Mouse (Mus musculus) megakaryocyte-erythroid progenitor cell, adult 5-6 weeks (primary cell): Measurements from ENCODE around the gene Pgls. TPM values are rescaled to one million over a fixed set of nuclear protein-coding genes. Genes with fewer than 3 reads are reported as not detected.

Source experiments
- ATAC-seq: replicated peaks from 2 replicates; pipeline ENCODE4 v1.8.0; 2016; ENCODE audit warnings: mild to moderate bottlenecking, inconsistent platforms; ENCODE audit not compliant: severe bottlenecking, poor library complexity, low FRiP score, low TSS enrichment
- total RNA-seq, 2 experiments: library from RNA; stranded (forward) in 1 of 2; stranded (reverse) in 1 of 2; fragments of 200-1000, 215-1000 nt in 1 of 2; fragments of >200 nt in 1 of 2; fragmentation: Nextera tagmentation in 1 of 2; gene quantifications; 2 replicates each; pipeline ENCODE4 v1.2.3; 2014 to 2017

Pgls gene
- total RNA-seq, 2 experiments from 2014 or later = 80.7 to 132 TPM

DNA sequence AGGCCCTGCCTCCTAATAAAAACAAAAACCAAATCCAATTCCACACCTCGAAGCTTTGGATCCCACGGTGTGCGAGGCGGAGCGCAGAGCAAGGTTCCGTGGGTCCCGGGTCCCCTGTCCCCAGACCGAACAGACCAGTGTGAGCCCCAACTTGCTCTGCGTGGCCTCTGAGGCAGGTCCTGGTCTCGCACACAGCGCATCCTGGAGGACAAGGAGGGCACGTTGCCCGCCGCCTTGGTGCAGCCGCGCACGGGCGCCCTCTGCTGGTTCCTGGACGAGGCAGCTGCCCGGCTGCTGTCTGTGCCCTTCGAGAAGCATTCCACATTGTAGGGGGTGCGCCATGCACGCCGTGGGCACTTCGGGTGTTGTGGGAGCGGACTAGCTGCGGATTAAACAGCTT lies 3.9 kb downstream of the Pgls start:
- peak; percentile 50 for ATAC-seq

DNA sequence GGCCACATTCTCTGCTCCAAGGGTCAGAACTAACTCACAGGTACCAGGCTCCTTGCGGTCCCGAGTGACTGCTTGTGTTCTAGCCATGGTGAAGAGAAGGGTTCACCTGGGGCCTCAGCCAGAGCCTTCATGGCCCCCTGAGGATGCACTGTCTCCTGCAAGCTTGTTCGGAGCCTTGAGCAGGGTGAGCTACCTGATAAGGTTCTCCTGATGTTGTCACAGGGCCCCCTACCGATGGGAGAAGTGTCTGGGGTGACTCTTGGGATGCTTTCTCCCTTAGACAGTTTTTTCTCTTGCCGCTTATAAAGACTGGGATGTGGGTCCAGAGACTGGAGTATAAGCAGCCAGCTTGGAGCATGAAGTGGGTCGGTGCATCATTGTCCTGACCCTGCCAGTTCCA lies 4.4 kb downstream of the Pgls start:
- ATAC-seq = no peak

- no peak for ATAC-seq
Measured at GRCm38 (mm10) chr8:71596798-71597197, 4.8 kb downstream of the Pgls start.

DNA sequence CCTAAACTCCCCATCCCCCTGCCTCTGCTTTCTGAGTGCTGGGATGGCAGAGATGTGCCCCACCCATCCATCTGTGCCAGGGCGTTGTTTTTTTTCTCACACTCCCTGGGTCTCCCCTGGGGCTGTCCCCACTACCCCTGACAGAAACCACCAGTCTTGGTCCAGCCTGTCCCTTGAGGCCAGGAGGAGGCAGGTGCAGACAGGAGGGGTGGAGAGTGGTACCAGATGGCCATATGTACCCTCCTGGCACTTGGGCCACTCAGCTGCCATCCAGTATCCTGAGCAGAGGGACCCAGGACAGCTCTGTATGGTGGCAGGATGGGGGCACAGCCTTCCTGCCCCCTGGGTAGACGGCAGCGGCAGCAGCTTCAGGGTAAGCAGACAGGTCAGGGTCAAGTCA lies 5.5 kb downstream of the Pgls start, which contains the start of gene Fam129c:
Fam129c (plus strand) TSS at position 198 of the 400 bp plus-strand sequence.
- ATAC-seq = no peak

DNA sequence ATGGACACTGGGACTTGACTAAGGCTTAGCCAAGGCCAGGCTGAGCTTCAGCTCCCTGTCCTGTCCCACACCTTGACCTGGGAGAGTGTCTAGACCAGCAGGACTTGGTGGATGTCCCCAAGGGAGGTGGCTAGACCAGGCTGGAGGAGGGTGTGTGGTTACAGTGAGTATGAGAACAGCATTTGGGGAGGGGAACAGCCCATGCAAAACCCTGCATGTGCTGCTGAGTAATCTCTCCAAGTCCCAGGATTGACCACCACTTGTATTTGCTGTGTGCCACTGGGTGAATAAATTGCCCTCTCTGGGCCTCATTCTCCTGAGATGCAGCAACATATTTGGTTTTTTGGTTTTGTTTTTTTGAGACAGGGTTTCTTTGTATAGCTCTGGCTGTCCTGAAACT lies 6.4 kb downstream of the Pgls start:
- no peak for ATAC-seq

GRCm38 (mm10) chr8:71598841-71599240 lies 6.9 kb downstream of the Pgls start:
- ATAC-seq = no peak

DNA sequence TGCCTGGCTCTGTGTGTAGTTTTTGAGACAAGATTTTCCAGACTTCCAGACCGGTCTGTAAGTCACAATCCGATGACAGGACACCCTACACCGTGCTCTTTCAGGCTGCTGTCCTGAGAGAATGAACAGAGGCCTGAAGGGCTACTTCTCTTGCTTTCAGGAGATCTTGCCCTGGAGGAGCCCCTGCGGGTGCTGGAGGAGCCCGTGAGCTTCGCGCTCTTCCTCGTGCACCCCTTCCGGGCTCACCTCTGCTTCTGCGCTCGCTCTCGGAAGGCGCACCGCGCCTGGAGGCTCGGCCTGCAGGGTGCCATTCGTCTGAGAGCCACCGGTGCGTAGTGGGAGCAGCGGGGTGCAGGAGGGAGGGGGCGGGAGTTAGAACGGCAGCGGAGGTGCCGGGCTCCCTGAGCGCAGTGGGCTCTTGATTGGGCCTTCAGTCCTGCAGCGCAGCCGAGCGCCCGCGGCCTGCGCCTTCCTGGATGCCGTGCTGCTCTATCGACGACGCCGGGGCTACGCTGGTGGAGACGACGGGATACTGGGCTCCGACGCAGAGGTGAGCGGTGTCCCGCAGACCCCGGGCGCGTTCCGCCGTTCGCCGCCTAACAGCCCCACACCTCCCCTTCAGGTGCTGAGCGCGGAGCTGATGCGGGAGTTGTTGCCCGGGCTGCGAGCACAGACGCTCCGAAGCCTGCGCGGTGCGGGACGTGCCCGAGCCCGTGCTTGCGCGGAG lies 10.1 kb downstream of the Pgls start:
- 0 out of 2 replicates have a peak, but pooled peaks have one; percentile 18 for ATAC-seq

GRCm38 (mm10) chr8:71602666-71603334 lies 10.8 kb downstream of the Pgls start:
- 0 out of 2 replicates have a peak, but pooled peaks have one; percentile 23 for ATAC-seq

DNA sequence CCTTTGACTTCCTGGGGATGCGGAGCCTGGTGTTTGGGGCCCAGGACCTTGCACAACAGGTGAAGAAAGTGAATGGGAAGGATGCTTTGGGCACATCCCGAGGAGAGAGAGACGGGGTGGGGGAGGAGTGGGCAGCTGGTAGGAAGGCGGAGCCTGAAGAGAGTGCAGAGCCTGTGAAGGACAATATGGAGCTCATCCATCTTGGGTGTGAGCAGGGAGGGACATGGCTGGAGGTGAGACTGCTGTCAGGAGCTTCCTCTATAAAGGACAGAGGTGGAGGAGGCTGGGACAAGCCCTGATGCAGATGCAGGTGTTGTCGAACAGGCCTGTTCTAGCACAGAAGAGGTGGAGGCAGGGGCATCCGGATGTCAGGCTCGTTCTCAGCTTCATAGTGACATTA lies 12.0 kb downstream of the Pgls start:
- ATAC-seq = no peak

DNA sequence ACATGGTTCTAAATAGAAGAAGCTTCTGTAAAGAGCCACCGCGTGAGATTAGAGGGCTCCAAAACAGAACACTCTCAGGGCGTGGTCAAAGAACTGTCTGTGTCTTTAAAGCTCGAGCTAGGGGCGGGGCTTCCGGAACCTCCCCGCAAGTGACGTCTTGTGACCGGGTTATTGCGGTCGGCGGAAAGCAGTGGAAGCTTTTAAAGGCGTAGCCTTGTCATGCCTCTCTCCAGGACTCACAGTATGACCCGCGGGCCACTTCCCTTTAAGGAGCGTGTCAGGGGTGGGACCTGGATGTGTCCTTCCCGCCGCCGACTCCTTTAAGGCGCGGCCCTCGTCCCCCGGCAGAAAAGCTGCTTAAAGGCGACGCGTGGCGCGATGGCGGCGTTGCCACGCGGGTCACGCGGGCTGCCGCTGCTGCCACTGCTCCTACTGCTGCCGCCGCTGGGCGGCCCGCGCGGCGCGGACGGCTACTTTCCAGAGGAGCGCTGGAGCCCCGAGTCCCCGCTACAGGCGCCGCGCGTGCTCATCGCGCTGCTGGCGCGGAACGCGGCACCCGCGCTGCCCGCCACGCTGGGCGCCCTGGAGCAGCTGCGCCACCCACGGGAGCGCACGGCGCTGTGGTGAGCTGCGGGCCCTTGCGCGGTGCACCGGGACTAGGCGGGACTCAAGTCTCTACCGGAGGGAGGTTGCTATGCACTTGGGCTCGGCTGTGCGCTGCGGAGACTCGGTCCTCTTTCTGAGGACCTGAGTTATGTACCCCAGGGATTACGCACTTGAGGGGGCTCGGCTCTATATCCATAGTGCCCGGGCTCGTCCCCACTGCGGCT lies 19.1 kb downstream of the Pgls start, which contains the start of gene Colgalt1:
Colgalt1 (plus strand) TSS at position 177 of the 830 bp plus-strand sequence.
- ATAC-seq = peak; percentile 98

DNA sequence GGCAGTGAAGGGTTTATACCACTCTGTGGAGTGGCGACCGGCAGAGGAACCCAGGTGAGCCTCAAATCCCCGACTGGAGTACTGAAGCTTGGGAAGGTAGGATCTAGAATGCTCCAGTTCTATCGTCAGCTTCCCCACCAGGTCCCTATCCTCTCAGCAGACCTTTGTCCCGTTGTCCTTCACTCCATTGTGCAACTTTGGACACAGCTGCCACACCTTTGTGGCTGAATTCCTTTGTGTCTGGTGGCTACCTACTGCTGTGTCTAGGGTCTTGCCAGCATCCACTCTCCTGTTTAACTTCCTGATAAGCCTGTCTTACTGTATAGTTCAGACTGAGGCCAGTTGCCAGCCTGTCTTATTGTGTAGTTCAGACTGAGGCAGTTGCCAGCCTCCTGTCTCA lies 20.2 kb downstream of the Pgls start:
- ATAC-seq = no peak

DNA sequence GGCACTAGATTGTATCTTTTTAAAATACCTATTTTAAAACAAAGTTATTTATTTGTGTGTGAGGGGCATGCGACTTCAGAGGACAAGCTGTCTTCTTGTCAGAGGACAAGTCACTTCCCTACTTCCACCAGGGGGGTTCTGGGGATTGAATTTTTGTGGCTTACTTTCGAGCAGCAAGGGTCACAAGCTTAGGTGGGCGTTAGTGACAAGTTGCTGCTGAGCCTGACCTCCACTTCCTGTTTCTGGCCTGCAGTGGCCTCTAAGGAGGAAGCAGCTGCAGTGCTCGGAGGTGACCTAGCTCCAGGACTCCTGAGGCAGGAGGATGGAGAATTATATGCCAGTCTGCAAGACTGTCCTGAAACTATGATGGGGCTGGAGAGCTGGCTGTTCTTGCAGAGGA lies 21.4 kb downstream of the Pgls start:
- no peak for ATAC-seq

GRCm38 (mm10) chr8:71619786-71620185 lies 27.8 kb downstream of the Pgls start:
- ATAC-seq = no peak

DNA sequence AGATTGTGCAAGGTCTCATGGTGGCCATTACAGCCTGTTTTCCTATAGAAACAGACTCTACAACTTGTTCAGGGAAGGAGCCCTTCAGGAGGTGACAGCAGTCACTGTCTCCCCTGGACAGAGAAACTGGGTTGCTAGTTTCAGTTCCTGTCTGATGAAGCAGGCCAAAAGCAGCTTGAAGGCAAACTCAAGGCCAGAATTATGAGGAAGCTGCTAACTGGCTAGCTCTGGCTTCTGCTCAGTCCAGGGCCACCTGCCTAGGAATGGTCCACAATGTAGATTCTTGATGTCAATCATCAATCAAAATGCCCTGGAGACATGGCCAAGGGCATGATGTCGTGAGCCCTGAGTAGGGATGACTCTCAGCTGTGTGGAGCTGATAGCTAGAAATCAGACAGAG lies 33.1 kb downstream of the Pgls start:
- no peak for ATAC-seq

DNA sequence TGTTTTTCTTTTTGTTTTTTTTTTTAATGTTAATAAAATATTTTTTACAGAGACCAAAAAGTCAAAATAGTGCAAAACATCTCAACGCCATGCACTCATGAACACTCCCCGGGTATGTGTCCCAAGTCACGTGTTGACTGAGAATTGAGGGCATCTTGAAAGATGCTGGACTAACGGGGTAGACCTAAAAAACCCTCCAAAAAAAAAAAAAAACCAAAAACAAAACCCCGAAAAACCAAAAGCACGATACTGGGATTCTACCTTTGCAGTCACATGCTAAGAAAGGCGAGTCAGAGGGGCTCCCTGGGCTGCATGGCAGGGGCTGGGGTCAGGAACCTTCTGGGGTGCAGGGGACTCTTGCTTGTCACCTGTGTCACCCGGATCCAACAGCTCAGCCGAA lies 34.8 kb downstream of the Pgls start:
- no peak for ATAC-seq

GRCm38 (mm10) chr8:71627265-71628099 lies 35.5 kb downstream of the Pgls start:
- no peak; the same call in 1 of the 2 replicates for ATAC-seq

- ATAC-seq = no peak
Measured at GRCm38 (mm10) chr8:71628396-71629095, 36.6 kb downstream of the Pgls start.

- ATAC-seq = peak; percentile 74
Measured at GRCm38 (mm10) chr8:71629096-71629697, 37.2 kb downstream of the Pgls start.
